Mouse (Mus musculus) lung, postnatal 0 days (tissue): ENCODE measurements at regions not wholly inside any gene's neighbourhood (a gene's known extent, or its start where the extent isn't known, plus 50 kb on each side); places are given as distances from the start of the nearest gene placed in this dataset.

Experiments used
- CTCF ChIP-seq: IDR thresholded peaks from 2 replicates; pipeline ENCODE4 v1.5.1; 2016; ENCODE audit warnings: antibody characterized with exemption, mild to moderate bottlenecking
- EP300 ChIP-seq: IDR thresholded peaks from 2 replicates; pipeline ENCODE4 v1.6.1; 2016; ENCODE audit warnings: antibody characterized with exemption, mild to moderate bottlenecking, control low read depth

DNA sequence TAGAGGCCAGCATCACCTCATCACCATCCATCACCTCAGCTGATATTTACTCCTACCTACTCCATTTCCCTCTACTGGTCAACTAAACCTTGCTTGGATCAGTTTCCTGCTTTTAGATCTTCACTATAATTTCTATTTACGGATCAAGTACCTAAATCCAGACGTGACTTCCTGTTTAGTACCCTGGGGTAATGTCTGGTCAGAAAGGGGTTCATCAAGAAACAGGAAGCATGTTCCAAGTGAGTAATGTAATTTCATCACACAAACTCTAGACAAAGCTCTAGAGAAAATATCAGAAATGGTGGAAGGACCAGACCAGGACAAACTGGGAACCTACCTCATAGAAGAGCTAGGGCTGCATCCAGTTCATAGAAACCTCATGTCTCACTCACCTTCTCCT lies 250.2 kb upstream of the Sash1 start:
- TF ChIP-seq CTCF = no peak
- TF ChIP-seq EP300 = no peak
